Mouse (Mus musculus) left cerebral cortex, postnatal 4 days (tissue): ENCODE measurements around the gene Erp44. TPM values are rescaled to one million over a fixed set of nuclear protein-coding genes. Genes with fewer than 3 reads are reported as not detected.

Source experiments
- DNase-seq: peaks from one replicate; pipeline ENCODE4 v3.0.0-alpha.2; 2022
- intact Hi-C: fragments of 180-260 bp; cut with DNase I; formaldehyde crosslinking; loops from one replicate; pipeline ENCODE4 v1.15.1; 2025
- total RNA-seq, 2 experiments: library from RNA; stranded (reverse); gene quantifications; 2 replicates each; pipeline ENCODE4 v1.2.3; 2021

The Erp44 gene
- total RNA-seq: 10 to 100 TPM; 36.4 to 38.1 TPM

GRCm38 (mm10) chr4:48279498-48280134, at the start of gene Erp44, which contains the start of gene Invs:
Gene Erp44, minus strand, starts transcription at chr4:48279558.
Gene Invs, plus strand, starts transcription at chr4:48279760.
- intact Hi-C loops: no loop called here
- DNase-seq: peak; percentile 95

- no peak for DNase-seq
- intact Hi-C loops: no loop called here
These were observed 48.7 kb upstream of the Erp44 start for GRCm38 (mm10) chr4:48328042-48328441.

GRCm38 (mm10) chr4:48327192-48327591, 47.8 kb upstream of the Erp44 start:
- no peak for DNase-seq
- intact Hi-C loops: no loop called here

GRCm38 (mm10) chr4:48322095-48322494, 42.7 kb upstream of the Erp44 start:
- DNase-seq: no peak
- intact Hi-C loops: no loop called here

GRCm38 (mm10) chr4:48321276-48321675, 41.9 kb upstream of the Erp44 start:
- intact Hi-C loops: no loop called here
- peak; percentile 2 for DNase-seq

GRCm38 (mm10) chr4:48316036-48316435, 36.7 kb upstream of the Erp44 start:
- intact Hi-C loops: no loop called here
- DNase-seq: no peak

GRCm38 (mm10) chr4:48314814-48315213, 35.5 kb upstream of the Erp44 start:
- intact Hi-C loops: no loop called here
- DNase-seq: no peak

GRCm38 (mm10) chr4:48287086-48287757, 7.9 kb upstream of the Erp44 start:
- intact Hi-C loops: no loop called here
- DNase-seq: no peak

GRCm38 (mm10) chr4:48281121-48281520, 1.8 kb upstream of the Erp44 start:
- intact Hi-C loops: no loop called here
- no peak for DNase-seq

GRCm38 (mm10) chr4:48278757-48279497, 431 bp downstream of the Erp44 start:
- DNase-seq: peak; percentile 12
- intact Hi-C loops: no loop called here

GRCm38 (mm10) chr4:48277011-48277410, 2.3 kb downstream of the Erp44 start:
- intact Hi-C loops: no loop called here
- DNase-seq: no peak

GRCm38 (mm10) chr4:48275736-48276135, 3.6 kb downstream of the Erp44 start:
- no peak for DNase-seq
- intact Hi-C loops: no loop called here

GRCm38 (mm10) chr4:48273119-48273829, 6.1 kb downstream of the Erp44 start:
- intact Hi-C loops: no loop called here
- DNase-seq: no peak

GRCm38 (mm10) chr4:48271838-48272237, 7.5 kb downstream of the Erp44 start:
- no peak for DNase-seq
- intact Hi-C loops: no loop called here

GRCm38 (mm10) chr4:48270532-48270931, 8.8 kb downstream of the Erp44 start:
- intact Hi-C loops: no loop called here
- no peak for DNase-seq

GRCm38 (mm10) chr4:48268127-48268526, 11.2 kb downstream of the Erp44 start:
- DNase-seq: no peak
- intact Hi-C loops: no loop called here

- DNase-seq: no peak
- intact Hi-C loops: no loop called here
These were observed 11.7 kb downstream of the Erp44 start for GRCm38 (mm10) chr4:48267683-48268082.

GRCm38 (mm10) chr4:48258045-48258444, 21.3 kb downstream of the Erp44 start:
- intact Hi-C loops: no loop called here
- no peak for DNase-seq

GRCm38 (mm10) chr4:48253266-48253665, 26.1 kb downstream of the Erp44 start:
- intact Hi-C loops: no loop called here
- no peak for DNase-seq

GRCm38 (mm10) chr4:48244280-48244679, 35.1 kb downstream of the Erp44 start:
- no peak for DNase-seq
- intact Hi-C loops: no loop called here

GRCm38 (mm10) chr4:48243737-48244136, 35.6 kb downstream of the Erp44 start:
- intact Hi-C loops: no loop called here

More at GRCm38 (mm10) chr4:48243737-48244136, 35.6 kb downstream of the Erp44 start:
- DNase-seq: no peak
